Mouse (Mus musculus) brain, embryonic 14.5 days (tissue): Measurements from ENCODE around the gene Slc9b1.

ENCODE experiments used
- CTCF ChIP-seq: fragments of 200-500 bp; IDR thresholded peaks from 2 replicates; pipeline ENCODE4 v1.5.1; 2012; ENCODE audit warnings: inconsistent platforms, mild to moderate bottlenecking, moderate library complexity, borderline replicate concordance; ENCODE audit not compliant: insufficient read depth, insufficient read length; ENCODE audit errors: extremely low read depth
- POLR2A ChIP-seq: fragments of 200-500 bp; IDR thresholded peaks from 2 replicates; pipeline ENCODE4 v1.6.1; 2012; ENCODE audit warnings: mild to moderate bottlenecking, inconsistent platforms, borderline replicate concordance; ENCODE audit not compliant: poor library complexity, insufficient read depth, insufficient read length, severe bottlenecking; ENCODE audit errors: extremely low read depth

DNA sequence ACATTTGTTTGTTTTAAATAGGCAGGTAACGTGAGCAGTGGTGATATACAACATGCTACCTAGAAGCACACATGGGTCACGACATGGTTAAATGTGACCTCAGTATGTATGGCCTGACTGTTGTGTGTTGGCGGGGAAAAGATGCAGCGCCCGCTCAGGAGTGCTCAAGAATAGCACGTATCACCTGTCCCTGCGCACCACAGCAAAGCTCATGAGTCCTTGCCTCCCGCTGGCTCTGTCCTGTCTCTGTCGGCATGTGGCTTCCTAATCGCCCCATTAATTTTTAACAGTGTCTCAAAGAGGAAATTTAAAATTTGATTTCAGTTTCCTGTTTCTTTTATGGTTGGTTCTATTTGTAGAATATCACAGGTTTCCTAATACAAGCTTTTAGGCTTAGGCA, 29.6 kb downstream of the Slc9b1 start:
- TF ChIP-seq CTCF (no peak), POLR2A (no peak)
